Mouse (Mus musculus): ENCODE measurements around the gene Fam129b. TPM values are rescaled to one million over a fixed set of nuclear protein-coding genes. Genes with fewer than 3 reads are reported as not detected.
A peak's percentile ranks its signal among the peaks of the same experiment; 100 is the strongest.

Fam129b gene
- polyA plus RNA-seq, 2 experiments = 2.7 to 5.9 TPM

GRCm38 (mm10) chr2:32947454-32947853 is 71.5 kb downstream of the Fam129b start:
- no peak for TF ChIP-seq CTCF (IDR thresholded peaks at IDR 0.05; ENCODE audit: low read depth)
- no peak for TF ChIP-seq EP300 (IDR thresholded peaks at IDR 0.05; ENCODE audit: low read depth)
- Histone ChIP-seq H3K9ac (replicated peaks) (no peak overlapping the region), H3K4me1 (replicated peaks; ENCODE audit: control insufficient read depth in 2 of 2, insufficient read depth in 2 of 2, low read length in 1 of 2) (no peaks in the 10 kb centered on the region), H3K4me2 (ENCODE audit: low read depth) (no peak overlapping the region), H3K27ac (no peak overlapping the region), H3K36me3 (replicated peaks; ENCODE audit: control insufficient read depth, insufficient read depth, low read depth) (no peaks in the 10 kb centered on the region), H3K9me3 (ENCODE audit: control insufficient read depth, low read length) (no peaks in the 10 kb centered on the region), H3K27me3 (ENCODE audit: control insufficient read depth, insufficient read depth, low read length) (no peaks in the 10 kb centered on the region), H3K4me3 (ENCODE audit: insufficient read depth in 1 of 2, low read depth in 2 of 2, low read length in 2 of 2) (no peak overlapping the region)
- no peak for DNase-seq (ENCODE audit: low read depth in 3 of 3, low spot score in 3 of 3)
- 71% methylated on average over 11 of the region's 11 CpGs for WGBS (ENCODE audit: insufficient replicate concordance)
- no peak for ATAC-seq (ENCODE audit: insufficient read depth)

GRCm38 (mm10) chr2:32954581-32954980 is 78.7 kb downstream of the Fam129b start:
- TF ChIP-seq CTCF (IDR thresholded peaks at IDR 0.05; ENCODE audit: low read depth) (peak; percentile 44), EP300 (IDR thresholded peaks at IDR 0.05; ENCODE audit: low read depth) (no peak)
- H3K27me3 ChIP-seq (ENCODE audit: control insufficient read depth, insufficient read depth, low read length) = no peaks in the 10 kb centered on the region
- ATAC-seq (ENCODE audit: insufficient read depth) = no peak
- no peak overlapping the region for H3K4me3 ChIP-seq (ENCODE audit: insufficient read depth in 1 of 2, low read depth in 2 of 2, low read length in 2 of 2)
- no peaks in the 10 kb centered on the region for H3K9me3 ChIP-seq (ENCODE audit: control insufficient read depth, low read length)
- no peak overlapping the region for H3K9ac ChIP-seq (replicated peaks)
- no peaks in the 10 kb centered on the region for H3K4me1 ChIP-seq (replicated peaks; ENCODE audit: control insufficient read depth in 2 of 2, insufficient read depth in 2 of 2, low read length in 1 of 2)
- no peaks in the 10 kb centered on the region for H3K36me3 ChIP-seq (replicated peaks; ENCODE audit: control insufficient read depth, insufficient read depth, low read depth)
- H3K4me2 ChIP-seq (ENCODE audit: low read depth) = no peak overlapping the region
- H3K27ac ChIP-seq = no peak overlapping the region
- 84% methylated on average over 2 of the region's 2 CpGs for WGBS (ENCODE audit: insufficient replicate concordance)
- no peak for DNase-seq (ENCODE audit: low read depth in 3 of 3, low spot score in 3 of 3)

- Histone ChIP-seq H3K9ac (replicated peaks) (no peak overlapping the region), H3K36me3 (replicated peaks; ENCODE audit: control insufficient read depth, insufficient read depth, low read depth) (no peaks in the 10 kb centered on the region), H3K27ac (no peak overlapping the region), H3K4me2 (ENCODE audit: low read depth) (no peak overlapping the region), H3K27me3 (ENCODE audit: control insufficient read depth, insufficient read depth, low read length) (no peaks in the 10 kb centered on the region), H3K4me1 (replicated peaks; ENCODE audit: control insufficient read depth in 2 of 2, insufficient read depth in 2 of 2, low read length in 1 of 2) (peaks cover 0 to 7% of the 10 kb centered on the region in 2 experiments; a peak in 3 of 4 replicates), H3K4me3 (ENCODE audit: insufficient read depth in 1 of 2, low read depth in 2 of 2, low read length in 2 of 2) (no peak overlapping the region), H3K9me3 (ENCODE audit: control insufficient read depth, low read length) (no peaks in the 10 kb centered on the region)
- 54% methylated on average over 8 of the region's 8 CpGs for WGBS (ENCODE audit: insufficient replicate concordance)
- peak; percentile 26; the same call in 1 of the 2 replicates for TF ChIP-seq CTCF (IDR thresholded peaks at IDR 0.05; ENCODE audit: low read depth)
- TF ChIP-seq EP300 (IDR thresholded peaks at IDR 0.05; ENCODE audit: low read depth) = no peak
- no peak for ATAC-seq (ENCODE audit: insufficient read depth)
- no peak for DNase-seq (ENCODE audit: low read depth in 3 of 3, low spot score in 3 of 3)
These were observed 81.4 kb downstream of the Fam129b start for GRCm38 (mm10) chr2:32957344-32957743.

GRCm38 (mm10) chr2:32960273-32960672 is 84.4 kb downstream of the Fam129b start:
- Histone ChIP-seq H3K4me2 (ENCODE audit: low read depth) (peak overlapping the region; percentile 86; the same call in 1 of the 2 replicates), H3K4me3 (ENCODE audit: insufficient read depth in 1 of 2, low read depth in 2 of 2, low read length in 2 of 2) (no peak overlapping the region; a peak in 1 of 4 replicates), H3K27me3 (ENCODE audit: control insufficient read depth, insufficient read depth, low read length) (no peaks in the 10 kb centered on the region), H3K4me1 (replicated peaks; ENCODE audit: control insufficient read depth in 2 of 2, insufficient read depth in 2 of 2, low read length in 1 of 2) (peaks cover 8 to 15% of the 10 kb centered on the region in 2 experiments; a peak in 3 of 4 replicates), H3K9me3 (ENCODE audit: control insufficient read depth, low read length) (no peaks in the 10 kb centered on the region), H3K9ac (replicated peaks) (no peak overlapping the region), H3K36me3 (replicated peaks; ENCODE audit: control insufficient read depth, insufficient read depth, low read depth) (peaks cover 19% of the 10 kb centered on the region), H3K27ac (no peak overlapping the region)
- 72% methylated on average over 4 of the region's 4 CpGs for WGBS (ENCODE audit: insufficient replicate concordance)
- no peak for TF ChIP-seq CTCF (IDR thresholded peaks at IDR 0.05; ENCODE audit: low read depth)
- no peak for TF ChIP-seq EP300 (IDR thresholded peaks at IDR 0.05; ENCODE audit: low read depth)
- ATAC-seq (ENCODE audit: insufficient read depth) (no peak), DNase-seq (ENCODE audit: low read depth in 3 of 3, low spot score in 3 of 3) (no peak)

GRCm38 (mm10) chr2:32961192-32961995 is 85.5 kb downstream of the Fam129b start, which contains the start of the genes Rpl12 and Lrsam1:
Rpl12 (plus strand) TSS chr2:32961559.
Lrsam1 (minus strand) TSS chr2:32961614.
- no peaks in the 10 kb centered on the region for H3K9me3 ChIP-seq (ENCODE audit: control insufficient read depth, low read length)
- peak within 1 kb of the TSS; percentile 86 for H3K4me2 ChIP-seq (ENCODE audit: low read depth)
- peak within 1 kb of the TSS; percentile 88 for H3K9ac ChIP-seq (replicated peaks)
- H3K27ac ChIP-seq = peak within 1 kb of the TSS; percentile 68
- peaks cover 8 to 18% of the 10 kb centered on the region in 2 experiments for H3K4me1 ChIP-seq (replicated peaks; ENCODE audit: control insufficient read depth in 2 of 2, insufficient read depth in 2 of 2, low read length in 1 of 2)
- peaks cover 19% of the 10 kb centered on the region for H3K36me3 ChIP-seq (replicated peaks; ENCODE audit: control insufficient read depth, insufficient read depth, low read depth)
- ATAC-seq (ENCODE audit: insufficient read depth) (peak; percentile 85), DNase-seq (ENCODE audit: low read depth in 3 of 3, low spot score in 3 of 3) (peak; percentile 78 to 85 (median 84))
- TF ChIP-seq EP300 (IDR thresholded peaks at IDR 0.05; ENCODE audit: low read depth) (peak; percentile 82), CTCF (IDR thresholded peaks at IDR 0.05; ENCODE audit: low read depth) (no peak)
- no peaks in the 10 kb centered on the region for H3K27me3 ChIP-seq (ENCODE audit: control insufficient read depth, insufficient read depth, low read length)
- H3K4me3 ChIP-seq (ENCODE audit: insufficient read depth in 1 of 2, low read depth in 2 of 2, low read length in 2 of 2) = peak within 1 kb of the TSS; percentile 71 to 77
- 3% methylated on average over 55 of the region's 55 CpGs for WGBS (ENCODE audit: insufficient replicate concordance)

Measured in liver, embryonic 14.5 days (tissue).